Mouse (Mus musculus) gastrocnemius, postnatal 10 days (tissue): ENCODE measurements around the gene Polm. TPM values are rescaled to one million over a fixed set of nuclear protein-coding genes. Genes with fewer than 3 reads are reported as not detected.

Experiments
- total RNA-seq, 2 experiments: library from RNA; stranded (reverse); gene quantifications; 2 replicates each; pipeline ENCODE4 v1.2.3; 2021

Polm gene
- total RNA-seq, 2 experiments from 2014 or later = 4.3 to 8.7 TPM

Other genes with a start within 250 kb of the Polm start
- 10 to 100 TPM; 84.8 to 90.6 TPM for gene Mrps24, start 122.3 kb downstream of the Polm start, total RNA-seq
- 10 to 100 TPM; 29.1 to 42.0 TPM for gene Urgcp, start 75.6 kb downstream of the Polm start, total RNA-seq
- gene Dbnl, start 49.5 kb downstream of the Polm start, total RNA-seq = 10 to 100 TPM; 23.6 to 27.1 TPM
- gene Pgam2, start 34.3 kb downstream of the Polm start, total RNA-seq = 1,000 to 10,000 TPM; 2,411 to 2,775 TPM
- 10 to 100 TPM; 46.5 to 59.8 TPM for gene Aebp1, start 23.9 kb upstream of the Polm start, total RNA-seq
- 10 to 100 TPM; 36.7 to 45.4 TPM for gene Pold2, start 40.3 kb upstream of the Polm start, total RNA-seq
- not detected for gene Myl7, start 60.8 kb upstream of the Polm start, total RNA-seq
- gene Gck, start 112.1 kb upstream of the Polm start, total RNA-seq = not detected
- gene Ykt6, start 117.7 kb upstream of the Polm start, total RNA-seq = 10 to 100 TPM; 46.7 to 50.4 TPM
- 100 to 1,000 TPM; 188 to 190 TPM for gene Camk2b, start 228.3 kb upstream of the Polm start, total RNA-seq